Mouse (Mus musculus): ENCODE measurements around the gene Zmiz1.

The Zmiz1 gene

DNA sequence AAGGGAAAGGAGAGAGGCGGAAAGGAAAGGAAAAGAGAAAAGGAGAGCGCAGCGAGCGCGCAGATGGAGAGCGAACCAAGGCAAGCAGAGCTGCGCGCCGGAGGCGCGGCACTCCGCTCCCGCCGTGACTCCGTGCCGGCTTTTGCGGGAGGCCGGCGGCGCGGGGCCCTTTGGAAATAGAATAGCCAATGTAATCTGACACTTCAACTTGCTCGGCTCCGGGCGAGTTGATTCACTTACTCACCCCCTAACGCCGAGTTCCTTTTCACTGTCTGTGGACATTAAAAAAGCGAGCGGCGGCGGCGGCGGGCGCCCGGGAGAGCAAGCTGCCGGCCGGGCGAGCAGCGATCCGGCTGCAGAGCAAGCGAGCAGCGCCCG is at the start of gene Zmiz1:
Zmiz1 (plus strand) TSS at position 170 of the 378 bp plus-strand sequence.
- peak; percentile 95 for DNase-seq (ENCODE audit: low spot score)

DNA sequence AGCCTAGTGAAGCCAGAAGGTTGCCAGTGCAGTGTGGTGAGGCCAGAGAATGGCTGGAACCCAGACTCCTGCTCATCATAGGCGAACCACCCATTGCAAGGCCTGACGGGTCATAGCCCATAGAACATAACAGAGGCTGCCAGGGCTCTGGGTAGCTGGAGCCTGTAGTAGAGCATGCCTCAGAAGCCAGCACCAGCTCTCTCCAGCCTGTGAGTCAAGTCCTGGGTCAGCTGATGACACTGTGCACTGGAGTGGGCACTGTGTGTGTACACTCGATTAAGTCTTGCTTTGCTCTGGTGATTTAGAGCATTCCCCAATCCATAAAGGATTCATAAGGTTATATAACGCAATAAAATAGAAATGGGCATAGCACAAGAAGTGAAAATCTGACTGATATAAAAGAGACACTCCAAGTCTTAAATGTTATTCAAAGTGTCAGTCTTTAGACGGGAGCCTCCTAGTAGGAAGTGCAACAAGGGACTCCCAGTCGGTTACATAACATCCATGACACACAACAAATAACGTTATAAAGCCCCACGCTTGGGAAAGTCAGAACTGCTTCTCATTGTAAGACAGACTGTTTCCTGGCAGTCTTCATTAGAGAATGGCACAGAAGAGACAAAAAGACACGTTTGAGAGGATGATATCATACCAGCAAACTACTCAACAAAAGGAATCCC is 47.0 kb upstream of the Zmiz1 start:
- DNase-seq (ENCODE audit: low spot score), result no peak

DNA sequence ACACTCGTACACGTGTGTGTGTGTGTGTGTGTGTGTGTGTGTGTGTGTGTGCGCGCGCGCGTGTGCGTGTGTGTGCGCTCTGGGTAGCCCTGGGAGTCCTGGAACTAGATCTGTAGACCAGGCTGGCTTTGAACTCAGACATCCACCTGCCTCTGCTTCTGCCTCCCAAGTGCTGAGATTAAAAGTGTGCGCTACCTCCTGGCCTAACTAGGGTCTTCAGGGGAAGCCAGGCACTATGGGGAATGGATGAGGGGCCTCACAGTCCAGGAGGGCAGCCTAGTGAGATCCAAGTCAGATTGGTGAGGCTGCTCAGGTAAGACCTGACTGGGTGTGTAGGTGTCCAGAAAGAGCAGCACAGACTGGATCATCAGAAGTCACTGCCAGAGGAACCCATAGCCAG is 46.2 kb upstream of the Zmiz1 start:
- DNase-seq (ENCODE audit: low spot score), result no peak

DNA sequence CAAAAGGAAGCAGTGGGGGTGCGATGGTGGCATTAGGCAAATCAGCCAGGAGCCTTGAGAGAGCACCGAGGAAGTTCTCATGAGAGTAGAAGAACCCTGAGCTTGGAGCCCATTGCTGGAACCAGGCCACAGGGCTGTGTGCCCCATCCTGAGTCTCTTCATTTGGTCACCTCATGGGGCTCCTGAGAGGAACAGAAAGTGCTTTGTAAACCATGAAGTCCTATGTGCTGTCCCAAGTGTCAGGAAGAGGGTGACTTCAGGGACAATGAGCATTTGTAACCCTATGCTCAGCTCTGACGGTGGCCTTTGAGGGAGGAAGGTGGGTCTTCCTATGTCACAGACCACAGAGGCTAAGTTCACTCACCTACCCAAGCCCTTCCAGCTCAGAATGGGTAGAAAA is 45.5 kb upstream of the Zmiz1 start:
- no peak for DNase-seq (ENCODE audit: low spot score)

DNA sequence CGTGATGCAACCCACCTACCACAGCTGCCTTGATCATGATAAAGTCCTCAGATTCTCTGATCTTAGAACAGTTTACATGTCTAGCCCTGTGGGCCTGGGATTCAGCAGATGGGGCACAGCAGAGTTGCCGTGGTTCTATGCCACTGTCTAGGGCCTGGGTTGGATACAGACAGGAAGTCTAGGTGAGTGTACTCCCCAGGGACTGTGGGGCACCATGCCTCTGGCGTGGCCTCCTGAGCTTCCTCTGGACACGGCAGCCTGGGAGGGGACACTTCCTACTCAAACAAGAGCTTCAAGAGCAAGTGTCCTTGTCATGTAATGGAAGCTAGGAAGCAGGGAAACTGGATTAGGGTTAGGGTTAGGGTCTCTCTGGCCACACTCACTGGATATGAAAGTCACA is 44.9 kb upstream of the Zmiz1 start:
- DNase-seq (ENCODE audit: low spot score), result no peak

DNA sequence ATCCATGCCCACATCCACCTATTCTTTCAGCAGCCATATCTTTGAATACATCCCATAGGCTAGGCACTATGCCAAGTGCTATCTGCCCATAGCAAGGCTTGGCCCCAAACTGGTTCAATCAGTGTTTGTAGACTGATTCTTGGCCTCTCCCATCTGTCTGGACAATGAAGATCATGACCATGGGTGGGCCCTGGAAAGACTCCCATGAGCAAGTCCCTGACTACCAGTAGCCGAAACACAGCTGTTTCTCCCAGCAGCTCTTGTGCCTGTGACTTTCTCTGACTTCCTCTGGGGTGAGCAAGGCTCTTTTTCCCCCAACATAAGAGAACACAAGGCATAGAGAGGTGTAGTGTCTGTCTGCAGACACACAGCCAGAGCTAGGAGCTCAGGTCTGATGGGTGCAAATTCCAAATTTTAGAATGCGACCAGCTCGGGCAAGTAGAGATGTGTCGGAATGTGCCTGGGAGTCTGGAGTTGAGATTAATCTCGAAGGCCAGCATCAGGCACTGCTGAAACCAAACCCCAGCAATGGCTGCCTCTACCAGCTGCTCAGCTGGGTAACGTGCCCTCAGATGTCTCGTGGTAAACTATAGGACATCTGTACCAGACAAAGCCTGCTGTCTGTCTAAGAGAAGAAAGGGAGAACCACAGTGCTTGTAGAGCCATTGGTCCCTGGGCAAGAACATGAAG is 38.8 kb upstream of the Zmiz1 start:
- no peak for DNase-seq (ENCODE audit: low spot score)

DNA sequence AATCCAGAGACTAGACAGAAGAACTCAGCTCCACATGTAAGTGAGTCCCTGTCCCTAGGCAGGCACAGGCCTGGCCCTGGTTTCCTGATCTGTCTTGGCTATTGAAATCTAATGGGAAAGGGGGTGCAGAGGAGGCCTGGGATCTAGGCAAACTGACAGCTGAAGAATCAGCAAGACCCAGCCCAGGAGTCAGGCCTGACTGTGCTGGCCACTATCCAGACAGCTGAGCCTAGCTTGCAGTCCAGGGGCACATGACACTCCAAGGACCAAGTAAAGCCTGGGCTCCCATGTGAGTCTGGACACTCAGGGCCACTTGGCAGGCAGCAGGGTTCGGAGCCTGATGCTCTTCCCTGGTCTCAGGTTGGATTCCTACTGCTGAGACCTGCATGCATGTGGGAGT is 38.0 kb upstream of the Zmiz1 start:
- peak; percentile 81 for DNase-seq (ENCODE audit: low spot score)

DNA sequence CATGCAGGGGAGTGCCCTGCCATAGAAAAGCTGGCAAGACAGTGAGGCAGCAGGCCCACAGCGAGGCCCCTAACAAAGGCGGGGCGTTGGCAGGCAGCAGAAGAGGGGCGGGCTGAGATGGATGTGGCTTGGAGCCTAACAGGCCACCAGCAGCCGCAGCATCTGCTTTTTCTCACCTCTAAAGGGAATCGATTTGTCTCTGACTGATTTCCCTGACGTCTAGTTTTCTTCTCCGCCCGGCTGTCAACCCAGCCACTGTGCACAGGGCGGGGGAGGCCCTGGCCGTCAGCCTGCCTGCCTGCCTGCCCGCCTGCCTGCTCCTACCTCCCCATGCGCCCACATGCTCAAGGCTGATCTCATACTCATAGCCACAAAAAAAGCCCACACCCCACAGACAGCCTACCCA is 37.4 kb upstream of the Zmiz1 start:
- peak; percentile 95 for DNase-seq (ENCODE audit: low spot score)

DNA sequence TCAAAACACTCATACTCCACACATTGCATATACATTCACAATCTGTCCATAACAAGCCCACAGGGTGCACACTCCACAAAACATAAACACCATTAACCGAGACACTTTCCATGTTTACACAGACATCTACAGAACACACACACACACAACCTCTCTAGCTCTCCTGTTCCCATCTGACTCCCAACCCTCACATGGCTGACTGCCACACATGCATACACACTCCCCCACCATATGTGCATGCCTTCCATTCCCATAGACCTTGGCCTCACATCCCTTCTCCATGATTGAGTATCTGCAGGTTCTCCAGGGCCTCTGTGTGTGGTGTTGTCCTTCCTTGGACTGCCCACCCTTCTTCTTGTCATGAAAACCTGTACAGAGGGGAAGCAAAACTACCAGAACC is 36.0 kb upstream of the Zmiz1 start:
- no peak for DNase-seq (ENCODE audit: low spot score)

DNA sequence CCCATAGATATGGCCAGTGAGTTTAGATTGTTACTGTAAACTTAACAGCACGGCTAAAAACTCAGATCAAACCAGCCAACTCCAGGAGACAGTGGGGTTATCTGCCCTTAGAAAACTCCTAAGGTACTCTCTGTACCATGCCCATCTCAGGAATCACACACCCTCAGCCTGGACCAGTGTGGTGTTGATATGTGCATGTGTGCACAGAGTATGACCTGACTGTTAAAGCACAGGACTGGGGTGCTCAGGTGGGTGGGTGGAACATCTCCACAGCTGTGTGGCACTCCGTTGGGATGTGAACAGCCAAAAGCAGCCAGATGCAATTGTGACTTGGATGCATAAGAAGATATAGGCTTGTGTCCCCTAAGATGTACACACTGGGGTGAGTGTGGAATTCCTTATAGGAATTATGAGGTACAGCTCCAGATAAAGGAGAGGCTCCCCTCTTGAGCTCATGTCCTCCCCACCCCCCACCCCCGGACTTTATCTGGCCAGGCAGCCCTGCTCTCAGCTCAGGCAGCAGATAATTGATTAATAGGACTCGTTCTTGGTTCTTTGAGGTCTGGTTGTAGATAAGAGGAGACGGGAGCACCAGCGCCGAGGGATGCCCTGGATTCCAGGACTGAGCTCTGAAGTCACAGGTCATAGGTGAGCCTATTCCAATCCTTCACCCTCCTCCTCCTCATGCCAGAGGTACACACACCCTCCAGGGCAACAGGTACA is 35.1 kb upstream of the Zmiz1 start:
- DNase-seq (ENCODE audit: low spot score), result peak; percentile 39

DNA sequence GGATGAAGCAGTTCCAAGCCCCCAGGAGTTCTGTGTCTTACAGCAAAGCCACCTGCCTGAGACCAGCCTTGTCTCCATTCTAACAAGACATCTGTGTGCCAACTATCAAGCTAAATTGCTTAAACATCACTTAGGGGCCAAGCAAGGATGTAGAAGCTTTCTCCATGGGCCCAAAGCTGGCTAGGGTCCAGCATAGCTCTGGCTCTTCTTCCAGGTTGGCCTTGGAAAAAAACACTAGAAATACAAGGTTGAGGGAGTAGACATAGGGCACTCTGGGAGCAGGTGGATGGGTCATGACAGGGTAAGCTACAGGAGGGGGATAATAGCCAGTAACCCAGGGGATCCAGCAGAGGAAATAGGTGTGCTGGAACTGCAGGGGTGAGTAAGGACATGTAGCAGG is 20.7 kb upstream of the Zmiz1 start:
- no peak for DNase-seq (ENCODE audit: low spot score)

DNA sequence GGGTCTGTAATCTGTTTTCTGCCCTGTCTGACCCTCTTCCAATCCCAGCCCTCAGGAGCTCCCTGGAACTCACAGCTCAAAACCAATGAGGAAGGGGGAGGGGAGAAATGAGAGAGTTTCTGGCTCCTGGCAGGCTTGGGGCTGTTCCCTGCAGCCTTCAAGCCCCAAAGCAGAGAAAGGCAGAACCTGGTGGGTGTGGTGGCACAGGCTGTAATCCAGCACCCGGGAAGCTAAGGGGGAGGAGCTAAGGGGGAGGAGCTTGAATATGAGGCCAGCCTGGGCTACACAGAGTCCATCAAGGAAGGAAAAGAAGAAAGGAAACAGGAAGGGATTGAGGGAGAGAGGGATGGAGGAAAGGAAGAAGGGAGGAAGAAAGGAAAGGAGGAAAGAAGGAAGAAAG is 18.9 kb upstream of the Zmiz1 start:
- DNase-seq (ENCODE audit: low spot score), result no peak

DNA sequence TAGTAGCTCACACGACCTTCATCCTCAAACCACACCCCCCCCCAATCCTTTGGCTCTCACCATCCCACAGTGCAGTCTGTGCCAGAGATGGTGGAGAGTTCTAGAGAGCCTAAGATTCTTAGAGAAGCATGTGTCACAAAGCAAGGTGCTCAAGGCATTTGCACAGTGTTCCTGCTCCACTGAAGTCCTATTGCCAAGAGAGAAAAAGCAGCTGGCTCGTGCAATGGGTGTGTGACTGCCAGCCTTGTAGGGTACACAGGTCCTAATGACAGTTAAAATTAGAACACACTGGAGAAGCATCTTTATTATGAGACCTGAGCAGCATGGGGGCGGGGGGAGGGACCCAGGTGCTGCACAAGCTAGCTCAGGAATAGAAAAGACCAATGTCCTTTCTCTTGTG is 18.2 kb upstream of the Zmiz1 start:
- no peak for DNase-seq (ENCODE audit: low spot score)

DNA sequence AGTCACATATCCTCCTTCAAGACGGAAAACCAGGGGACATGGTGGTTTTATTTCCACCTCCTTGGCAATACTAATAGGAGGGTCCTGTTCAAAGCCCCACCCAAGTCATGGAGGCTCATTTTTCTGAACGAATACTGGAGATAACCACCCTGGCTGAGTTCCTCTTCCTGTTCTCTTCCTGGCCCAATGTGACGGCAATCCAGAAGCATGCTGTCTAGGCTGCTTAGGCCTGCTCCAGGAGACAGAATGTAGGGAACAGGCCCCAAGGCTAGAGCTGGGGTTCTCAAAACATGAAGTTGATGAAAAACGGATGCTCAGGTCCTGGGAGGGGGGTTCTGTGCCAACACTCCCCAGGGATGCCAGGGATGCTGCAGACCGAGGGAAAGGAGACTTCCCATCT is 17.5 kb upstream of the Zmiz1 start:
- no peak for DNase-seq (ENCODE audit: low spot score)

DNA sequence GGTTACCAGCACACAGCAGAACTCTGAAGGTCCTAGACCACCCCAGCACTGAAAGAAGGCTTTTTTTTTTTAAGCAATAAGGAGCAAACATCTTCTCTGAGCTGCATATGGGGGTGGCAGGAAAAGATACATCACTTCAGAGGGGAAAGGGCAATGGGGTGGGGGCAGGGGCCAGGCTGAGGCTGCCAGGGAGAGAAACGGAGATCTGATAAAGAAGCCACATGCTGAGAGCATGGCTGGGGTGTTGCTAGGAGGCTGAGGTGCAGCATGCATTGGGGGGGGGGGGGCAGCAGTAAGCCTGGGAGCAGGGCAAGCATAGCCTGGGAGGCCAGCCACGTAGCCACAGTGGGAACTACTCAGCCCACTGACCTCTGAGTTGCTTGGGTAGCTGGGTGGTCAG is 16.3 kb upstream of the Zmiz1 start:
- no peak for DNase-seq (ENCODE audit: low spot score)

DNA sequence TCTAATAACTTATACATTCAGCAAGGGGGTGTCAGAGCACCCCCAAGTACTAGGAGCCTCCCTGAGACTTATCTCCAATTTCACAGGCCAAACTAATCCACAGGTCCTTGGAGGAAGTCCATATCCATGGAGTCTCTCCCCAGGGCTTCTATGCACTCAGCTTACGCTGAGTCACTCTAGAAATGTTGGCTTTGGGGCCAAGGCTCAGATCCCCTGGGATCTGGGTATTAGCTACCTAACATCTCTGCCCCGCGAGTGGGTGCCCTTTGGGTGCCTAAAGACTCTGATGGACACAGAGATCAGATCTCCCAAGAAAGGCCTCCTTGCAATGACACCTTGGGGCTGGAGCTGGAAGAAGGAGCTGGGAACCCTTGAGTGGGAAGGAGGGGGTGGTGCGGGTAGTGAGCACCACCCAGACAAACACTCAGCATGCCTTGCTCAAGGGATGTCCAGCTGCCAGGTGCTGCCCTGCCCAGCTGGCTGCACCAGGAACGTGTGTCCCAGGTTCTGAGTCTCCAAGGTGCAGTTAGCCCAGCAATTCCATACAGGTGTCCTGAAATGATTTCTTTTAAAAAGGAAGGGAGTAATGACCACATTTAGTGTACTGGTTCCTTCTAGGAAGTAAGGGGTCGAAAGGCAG is 11.7 kb upstream of the Zmiz1 start:
- no peak for DNase-seq (ENCODE audit: low spot score)

DNA sequence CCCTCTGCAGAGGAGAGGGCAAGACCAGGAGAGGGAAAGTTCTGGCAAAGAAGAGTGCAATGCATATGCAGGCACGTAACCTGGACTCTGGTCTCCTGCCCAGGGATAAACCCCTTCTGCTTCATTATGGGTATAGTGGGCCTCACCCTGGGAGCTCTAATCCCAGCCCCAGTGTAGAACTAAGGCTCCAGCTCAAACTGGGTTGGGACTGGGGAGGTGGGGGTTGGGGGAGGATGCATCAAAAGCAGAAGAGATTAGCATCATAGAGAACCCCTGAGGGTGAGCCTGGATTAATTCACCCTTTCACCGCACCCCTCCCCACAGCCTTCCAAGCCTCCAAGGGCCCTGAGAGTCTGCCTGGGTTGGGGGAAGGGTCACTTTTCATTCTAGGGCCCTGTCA is 10.5 kb upstream of the Zmiz1 start:
- DNase-seq (ENCODE audit: low spot score), result no peak

DNA sequence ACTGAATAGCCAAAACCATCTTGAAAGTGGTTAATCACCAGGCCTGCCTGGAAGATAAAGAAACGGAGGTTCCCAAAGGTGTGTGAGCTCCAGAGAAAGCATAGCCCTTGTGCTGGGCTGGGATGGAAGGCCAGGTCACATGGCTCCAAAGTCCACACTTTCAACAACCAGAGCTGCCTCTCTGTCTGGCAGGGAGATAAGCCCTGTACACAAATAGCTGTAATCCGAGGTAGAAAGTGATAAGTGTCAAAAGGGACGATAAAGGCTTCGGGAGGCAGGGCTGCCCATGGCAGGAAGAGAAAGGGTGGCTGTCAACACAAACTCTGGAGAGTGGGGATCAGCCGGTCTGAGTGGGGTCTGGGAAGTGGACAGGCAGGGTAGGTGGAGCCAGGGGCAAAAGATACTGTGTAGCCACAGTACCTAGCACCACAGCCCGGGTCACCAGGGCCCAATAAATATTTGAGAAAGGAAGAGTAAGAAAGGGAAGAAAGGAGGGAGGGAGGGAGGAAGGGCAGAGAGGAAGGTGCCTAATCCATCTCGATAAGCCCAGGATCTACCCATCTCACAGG is 7.8 kb upstream of the Zmiz1 start:
- DNase-seq (ENCODE audit: low spot score), result no peak

DNA sequence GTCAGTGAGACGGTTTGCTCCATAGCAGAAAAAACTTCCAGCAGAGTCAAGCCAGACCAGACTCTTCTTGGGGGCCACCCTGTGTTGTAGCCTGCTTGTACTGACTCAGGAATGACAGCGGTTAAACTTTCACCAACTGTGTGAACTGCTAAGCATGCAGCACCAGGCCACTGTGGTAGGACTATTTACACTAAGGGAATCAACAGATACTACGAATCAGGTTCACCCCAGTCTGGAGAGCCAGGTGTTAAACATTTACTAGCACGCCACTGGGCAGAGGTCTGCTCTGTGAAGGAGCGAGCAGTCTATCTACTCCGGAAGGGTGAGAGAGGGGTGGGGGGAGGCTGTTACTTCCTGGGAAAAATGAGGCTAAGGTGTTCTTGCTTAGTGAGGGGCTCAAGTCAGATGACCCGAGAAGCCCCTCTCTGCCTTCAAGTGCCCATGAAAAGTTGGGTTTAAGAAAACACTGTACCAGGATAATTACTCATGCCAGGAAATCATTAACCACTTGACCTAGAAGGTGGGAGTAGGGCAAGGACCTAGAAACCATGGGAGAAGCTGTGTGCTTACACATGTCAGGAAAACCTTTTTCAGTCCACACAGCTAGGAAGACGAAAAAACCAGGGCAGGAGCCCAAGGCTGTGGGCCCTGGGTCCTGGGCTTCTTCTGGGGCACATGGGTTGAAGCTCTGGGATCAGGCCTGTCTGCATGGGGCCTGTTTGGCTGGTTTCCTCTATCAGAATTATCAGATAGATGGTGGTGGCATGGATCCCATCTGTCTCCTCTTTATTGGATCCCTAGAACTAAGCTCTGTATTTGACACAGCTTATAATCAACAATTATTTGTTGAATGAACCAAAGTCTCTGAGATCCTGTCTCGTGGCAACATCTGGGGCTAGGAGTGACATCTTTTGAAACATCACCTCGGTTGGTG is 7.0 kb upstream of the Zmiz1 start:
- DNase-seq (ENCODE audit: low spot score), result no peak

DNA sequence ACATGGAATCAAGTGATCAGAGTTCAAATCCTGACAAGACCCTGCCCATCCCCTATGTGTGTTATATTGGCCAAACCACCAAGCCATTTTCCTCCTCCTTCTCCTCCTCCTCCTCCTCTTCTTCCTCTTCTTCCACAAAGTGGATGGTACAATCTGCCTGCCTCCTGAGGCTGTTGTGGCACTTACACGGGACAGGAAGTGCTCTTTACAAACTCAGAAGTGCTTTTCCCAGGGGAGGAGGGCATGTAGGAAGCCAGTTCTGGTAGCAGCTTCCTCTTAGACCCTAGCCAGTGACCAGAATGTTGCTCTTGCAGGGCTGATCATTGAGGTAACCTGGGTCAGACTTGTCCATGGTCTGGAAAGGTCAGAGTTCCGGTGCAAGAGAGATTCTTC is 6.4 kb upstream of the Zmiz1 start:
- no peak for DNase-seq (ENCODE audit: low spot score)

DNA sequence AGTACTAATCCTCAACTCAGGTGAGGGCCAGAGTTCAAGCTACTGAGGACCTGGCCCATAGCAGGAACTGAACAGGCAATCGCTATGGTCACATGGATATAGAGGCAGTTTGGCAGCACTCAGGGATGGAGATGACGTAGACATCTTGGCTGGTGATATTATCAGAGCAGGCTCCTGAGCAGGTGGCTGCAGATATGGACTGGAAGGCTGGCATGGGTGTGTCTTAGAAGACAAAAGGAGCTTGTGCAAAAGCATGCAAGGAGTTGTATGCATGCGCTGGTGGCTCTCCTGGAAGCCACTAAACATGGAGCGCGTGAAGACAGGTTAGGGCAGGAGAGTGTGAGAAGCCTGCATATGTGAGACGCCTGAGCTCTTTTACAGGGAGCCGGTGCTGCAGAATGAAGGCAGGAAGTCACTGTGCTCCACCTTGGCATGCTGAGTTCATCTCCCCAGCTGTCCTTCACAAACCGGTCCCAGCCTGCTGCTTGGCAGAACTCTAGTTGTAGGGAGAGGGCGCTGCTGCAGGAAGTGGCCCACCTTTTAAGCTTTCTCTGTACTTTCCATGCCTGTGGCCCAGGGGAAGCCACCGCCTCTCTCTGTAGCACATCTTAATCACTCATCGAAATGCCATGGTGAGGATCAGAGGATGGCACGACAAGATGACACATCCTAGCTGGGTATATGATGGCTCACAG is 4.8 kb upstream of the Zmiz1 start:
- DNase-seq (ENCODE audit: low spot score), result no peak
